Mouse (Mus musculus): ENCODE results near the gene Atp6v0e2.

Atp6v0e2 gene

GRCm38 (mm10) chr6:48578736-48579135 lies 41.3 kb downstream of the Atp6v0e2 start:
- DNase-seq (ENCODE audit: low read depth) = no peak

GRCm38 (mm10) chr6:48579215-48579648 lies 41.8 kb downstream of the Atp6v0e2 start:
- no peak for DNase-seq (ENCODE audit: low read depth)

GRCm38 (mm10) chr6:48581257-48581656 lies 43.8 kb downstream of the Atp6v0e2 start:
- no peak for DNase-seq (ENCODE audit: low read depth)

GRCm38 (mm10) chr6:48582037-48582436 lies 44.6 kb downstream of the Atp6v0e2 start:
- DNase-seq (ENCODE audit: low read depth) = no peak

GRCm38 (mm10) chr6:48589194-48589750 lies 51.9 kb downstream of the Atp6v0e2 start, which contains the start of gene Gm45021:
TSS of gene Gm45021 (plus strand) at chr6:48589610.
- DNase-seq (ENCODE audit: low read depth) = no peak

Measured in c-Kit-positive CD71-positive TER-119-negative erythroid progenitor cells, embryonic 14.5 days (primary cell).